Mouse (Mus musculus): ENCODE results near the gene Sapcd2.

Gene Sapcd2

GRCm38 (mm10) chr2:25422587-25423410, 50.7 kb downstream of the Sapcd2 start, which contains the start of gene Fut7:
TSS of gene Fut7 (plus strand) at chr2:25423267.
- DNase-seq (ENCODE audit: low read depth) = peak; percentile 72

- peak; percentile 21 for DNase-seq (ENCODE audit: low read depth)
These were observed 51.5 kb downstream of the Sapcd2 start for GRCm38 (mm10) chr2:25423626-25424025.

- no peak for DNase-seq (ENCODE audit: low read depth)
These were observed 53.4 kb downstream of the Sapcd2 start for GRCm38 (mm10) chr2:25425481-25425880.

GRCm38 (mm10) chr2:25426721-25427191, 54.6 kb downstream of the Sapcd2 start:
- DNase-seq (ENCODE audit: low read depth) = peak; percentile 89

GRCm38 (mm10) chr2:25427256-25427655, 55.1 kb downstream of the Sapcd2 start:
- no peak for DNase-seq (ENCODE audit: low read depth)
